Mouse (Mus musculus) lung, postnatal 0 days (tissue): ENCODE measurements at regions not wholly inside any gene's neighbourhood (a gene's known extent, or its start where the extent isn't known, plus 50 kb on each side); places are given as distances from the start of the nearest gene placed in this dataset.

Source experiments
- CTCF ChIP-seq: IDR thresholded peaks from 2 replicates; pipeline ENCODE4 v1.5.1; 2016; ENCODE audit warnings: antibody characterized with exemption, mild to moderate bottlenecking
- EP300 ChIP-seq: IDR thresholded peaks from 2 replicates; pipeline ENCODE4 v1.6.1; 2016; ENCODE audit warnings: antibody characterized with exemption, mild to moderate bottlenecking, control low read depth

DNA sequence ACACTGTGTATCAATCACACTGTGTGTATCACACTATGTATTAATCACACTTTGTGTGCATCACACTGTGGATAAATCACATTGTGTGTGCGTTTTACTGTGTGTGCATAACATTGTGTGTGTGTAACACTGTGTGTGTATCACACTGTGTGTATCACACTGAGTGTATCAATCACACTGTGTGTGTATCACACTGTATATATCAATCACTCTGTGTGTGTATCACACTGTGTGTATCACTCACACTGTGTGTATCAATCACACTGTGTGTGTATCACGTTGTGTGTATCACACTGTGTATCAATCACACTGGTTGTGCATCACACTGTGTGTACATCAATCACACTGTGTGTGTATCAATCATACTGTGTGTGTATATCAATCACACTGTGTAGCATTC, 62.8 kb upstream of the Dlx6 start:
- TF ChIP-seq CTCF, result no peak
- TF ChIP-seq EP300, result no peak
